Mouse (Mus musculus) v-Abl transformed pro-B cells (cell line): Measurements from ENCODE around the gene Iqcn.

Experiments
- in situ Hi-C, 2 experiments: fragments of 400-800 bp; cut with MboI; formaldehyde crosslinking; loops; one replicate each; pipeline ENCODE4 v1.15.1; 2025; ENCODE audit not compliant: unreplicated experiment in 2 of 2

Iqcn gene

DNA sequence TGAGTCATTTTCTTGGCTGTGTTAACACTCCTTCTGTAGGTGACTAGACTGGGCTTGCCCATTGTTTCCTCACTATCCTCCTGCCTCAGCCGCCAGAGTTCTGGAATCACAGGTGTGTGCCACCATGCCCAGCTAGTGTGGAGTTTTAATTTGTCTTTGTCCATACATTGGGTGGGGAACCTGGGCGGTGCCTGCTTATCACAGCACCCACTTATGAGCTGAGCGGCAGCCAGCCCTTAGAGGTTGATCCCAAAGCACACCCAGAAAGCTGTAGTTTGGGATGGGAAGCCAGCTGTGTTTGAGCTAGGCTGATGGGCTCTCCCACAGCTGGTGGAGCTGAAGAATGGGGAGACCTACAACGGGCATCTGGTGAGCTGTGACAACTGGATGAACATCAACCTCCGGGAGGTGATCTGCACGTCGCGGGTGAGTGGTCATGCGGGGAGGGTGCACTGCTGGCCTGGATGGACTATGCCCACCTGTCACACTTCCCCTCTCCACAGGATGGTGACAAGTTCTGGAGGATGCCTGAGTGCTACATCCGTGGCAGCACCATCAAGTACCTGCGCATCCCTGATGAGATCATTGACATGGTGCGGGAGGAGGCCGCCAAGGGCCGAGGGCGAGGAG lies 25.7 kb upstream of the Iqcn start:
- in situ Hi-C loops: no loop called here

GRCm38 (mm10) chr8:70678679-70679078 lies 24.6 kb upstream of the Iqcn start:
- in situ Hi-C loops: no loop called here

GRCm38 (mm10) chr8:70679404-70679803 lies 23.9 kb upstream of the Iqcn start:
- in situ Hi-C loops: no loop called here

DNA sequence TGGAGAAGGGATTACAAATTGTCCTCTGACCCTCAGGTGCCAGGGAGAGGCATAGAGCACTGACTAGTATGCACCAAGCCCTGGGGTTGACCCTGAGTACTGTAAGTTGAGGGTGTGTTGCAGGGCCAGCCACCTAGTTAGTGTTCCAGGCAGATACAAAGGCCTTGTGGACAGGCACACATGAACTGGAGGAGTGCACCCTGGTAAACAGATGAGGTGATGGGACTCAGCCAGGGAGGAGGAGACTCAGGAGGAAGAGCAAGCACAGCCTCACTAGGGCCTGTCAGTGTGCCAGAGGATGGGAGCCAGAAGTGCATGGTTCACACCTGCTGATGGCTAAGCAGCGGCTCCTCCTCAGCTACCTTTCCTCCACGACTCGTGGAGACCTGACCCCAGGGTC lies 23.2 kb upstream of the Iqcn start:
- in situ Hi-C loops: no loop called here

- in situ Hi-C loops: no loop called here
Measured at GRCm38 (mm10) chr8:70681410-70681809, 21.8 kb upstream of the Iqcn start.

DNA sequence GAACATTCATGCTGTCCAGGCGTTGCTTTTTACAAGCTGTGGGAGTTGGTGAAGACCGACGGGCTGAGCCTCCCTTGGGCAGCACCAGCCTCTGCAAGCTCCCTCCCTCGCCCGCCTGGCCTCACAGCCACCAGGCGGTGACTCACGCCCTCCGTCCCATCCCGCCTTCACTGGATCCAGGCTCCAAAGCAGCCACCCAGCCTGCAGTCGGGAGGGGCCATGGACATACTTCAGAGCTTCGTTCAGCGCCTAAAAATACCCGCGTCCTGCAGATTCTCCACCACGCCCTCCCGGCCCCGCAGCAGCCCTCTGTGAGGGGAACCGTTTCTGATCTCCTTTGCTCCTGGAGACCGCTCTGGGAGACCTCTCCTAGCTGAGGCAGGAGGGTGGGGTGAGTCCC lies 21.1 kb upstream of the Iqcn start:
- in situ Hi-C loops: no loop called here

DNA sequence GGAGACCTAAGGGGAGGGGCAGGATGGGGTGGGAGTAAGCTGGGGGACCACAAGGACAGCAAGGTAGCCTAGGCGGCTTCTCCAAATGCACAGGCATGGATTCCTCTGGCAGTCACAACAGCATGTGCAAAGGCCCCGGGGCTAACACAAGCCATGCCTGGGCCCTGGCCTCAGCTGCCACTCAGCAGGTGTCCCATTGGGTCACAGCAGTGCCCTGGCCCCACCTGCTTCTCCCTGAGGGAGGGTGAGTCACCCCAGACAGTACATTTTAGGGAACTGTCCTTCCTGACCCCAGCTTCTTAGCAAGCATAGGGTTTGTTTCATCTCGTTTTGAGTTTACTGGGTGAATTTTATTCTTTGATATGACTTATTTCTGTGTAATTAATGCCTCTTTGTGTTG lies 20.6 kb upstream of the Iqcn start:
- in situ Hi-C loops: no loop called here

GRCm38 (mm10) chr8:70684291-70684690 lies 19.0 kb upstream of the Iqcn start:
- in situ Hi-C loops: no loop called here

DNA sequence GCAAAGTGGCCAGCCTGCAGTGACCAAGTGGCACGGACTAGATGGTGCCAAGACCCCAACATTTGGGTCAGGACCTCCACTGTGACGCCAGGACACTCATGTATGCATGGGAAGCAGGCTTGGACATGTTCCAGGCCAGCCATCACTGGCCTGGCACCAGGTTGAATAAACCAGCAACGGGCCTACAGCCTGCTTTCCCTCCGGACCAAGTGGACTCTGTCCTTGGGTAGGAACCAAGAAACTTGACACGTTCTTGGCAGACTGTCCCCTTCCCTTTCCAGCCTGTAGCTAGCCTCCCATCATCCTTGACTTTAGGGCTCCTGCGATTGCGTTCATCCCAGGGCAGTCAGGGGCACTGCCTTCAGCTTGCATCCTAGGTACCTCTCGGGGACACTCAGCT lies 15.7 kb upstream of the Iqcn start:
- in situ Hi-C loops: no loop called here

- in situ Hi-C loops: no loop called here
Measured at GRCm38 (mm10) chr8:70688136-70688535, 15.1 kb upstream of the Iqcn start.

DNA sequence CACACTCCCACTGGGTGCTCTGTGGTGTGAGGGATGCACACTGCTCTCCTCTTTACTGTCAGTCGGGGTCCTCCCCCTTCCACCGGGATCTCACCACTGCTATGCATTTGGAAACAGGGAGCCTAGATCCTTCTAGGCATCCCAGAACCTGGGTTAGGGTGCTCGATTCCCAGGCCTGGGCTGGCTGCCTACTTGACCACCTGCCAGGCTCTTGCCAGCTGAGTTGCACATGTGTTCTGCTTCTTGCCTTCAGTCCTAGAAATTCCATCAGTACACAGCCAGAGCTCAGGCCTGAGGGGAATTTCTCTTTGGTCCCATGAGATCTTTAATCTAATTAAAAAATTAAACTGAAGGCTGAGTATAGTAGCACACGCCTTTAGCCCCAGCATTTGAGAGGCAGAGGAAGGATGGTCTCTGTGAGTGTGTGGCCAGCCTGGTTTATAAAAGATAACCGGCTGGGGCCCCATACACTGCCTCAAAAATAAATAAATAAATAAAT lies 13.3 kb upstream of the Iqcn start:
- in situ Hi-C loops: no loop called here

DNA sequence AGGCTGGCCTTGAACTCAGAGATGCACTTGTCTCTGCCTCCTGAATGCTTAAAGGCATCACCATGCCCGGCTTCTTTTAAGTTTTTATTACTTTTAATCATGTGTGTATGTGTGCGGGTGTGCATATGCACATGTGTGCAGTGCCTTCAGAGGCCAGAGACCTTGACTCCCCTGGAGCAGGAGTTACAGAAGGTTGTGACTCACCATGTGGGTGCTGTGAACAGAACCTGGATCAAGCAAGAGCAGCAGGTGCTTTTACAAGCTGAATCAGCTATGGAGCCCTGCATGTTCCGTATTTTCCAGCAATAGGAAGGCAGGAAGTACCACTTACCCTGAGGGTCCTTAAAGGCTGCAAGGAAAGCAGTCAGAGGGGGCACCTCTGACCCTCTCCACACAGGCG lies 12.0 kb upstream of the Iqcn start:
- in situ Hi-C loops: no loop called here

GRCm38 (mm10) chr8:70691727-70692231 lies 11.5 kb upstream of the Iqcn start:
- in situ Hi-C loops: no loop called here

- in situ Hi-C loops: no loop called here
Measured at GRCm38 (mm10) chr8:70693636-70694035, 9.6 kb upstream of the Iqcn start.

GRCm38 (mm10) chr8:70695318-70696018 lies 7.8 kb upstream of the Iqcn start:
- in situ Hi-C loops: no loop called here

- in situ Hi-C loops: no loop called here
Measured at GRCm38 (mm10) chr8:70696019-70696885, 7.0 kb upstream of the Iqcn start.

- in situ Hi-C loops: no loop called here
Measured at GRCm38 (mm10) chr8:70696946-70697345, 6.3 kb upstream of the Iqcn start.

GRCm38 (mm10) chr8:70697366-70698250 lies 5.6 kb upstream of the Iqcn start:
- in situ Hi-C loops: no loop called here

DNA sequence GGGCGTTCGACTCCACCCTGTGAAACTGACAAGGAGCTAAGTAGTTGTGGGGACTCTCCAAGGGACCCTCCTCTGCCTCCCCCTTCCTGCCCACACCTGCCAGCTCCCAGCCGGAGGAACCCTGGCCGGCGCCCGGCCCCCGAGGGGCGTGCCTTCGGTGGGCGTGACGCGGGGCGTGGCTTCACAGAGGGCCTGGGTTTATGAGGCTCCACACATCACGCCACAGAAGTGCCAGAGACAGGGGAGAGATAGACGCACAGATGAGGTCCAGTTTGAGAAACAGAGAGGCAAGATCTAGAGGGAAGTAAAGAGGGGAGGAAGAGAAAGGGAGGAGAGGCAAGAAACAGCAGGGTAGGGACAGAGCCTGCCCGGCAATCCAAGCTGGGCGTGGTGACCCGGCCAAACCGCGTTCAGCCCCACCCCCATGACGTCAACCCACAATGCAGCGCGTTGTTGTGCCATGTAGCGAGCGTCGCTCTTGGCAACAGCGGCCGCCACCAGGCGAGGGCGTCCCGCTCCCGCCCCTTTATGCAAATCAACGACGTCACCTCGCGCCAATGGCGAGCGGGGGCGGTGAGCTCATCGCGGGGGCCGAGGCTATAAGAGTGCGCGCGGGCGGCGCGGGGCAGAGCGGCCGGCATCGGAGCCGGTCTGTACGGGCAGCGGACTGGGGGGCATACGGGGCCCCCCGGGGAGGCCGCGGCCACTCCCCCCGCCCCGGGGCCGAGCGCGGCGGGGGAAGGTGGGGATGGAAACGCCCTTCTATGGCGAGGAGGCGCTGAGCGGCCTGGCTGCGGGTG lies 4.7 kb upstream of the Iqcn start, which contains the start of gene Jund:
Gene Jund (plus strand): TSS at position 640 of the 800 bp plus-strand sequence.
- in situ Hi-C loops: no loop called here
